Mouse (Mus musculus): ENCODE data around the gene Cacna2d3.

GRCm38 (mm10) chr14:29645421-29645820 is 76.2 kb downstream of the Cacna2d3 start:
- TF ChIP-seq MAFK (IDR thresholded peaks at IDR 0.05; ENCODE audit: insufficient read depth, low read depth, low read length): no peak
- TF ChIP-seq ZC3H11A (IDR thresholded peaks at IDR 0.05; ENCODE audit: borderline replicate concordance, low read depth, low read length): no peak
- TF ChIP-seq HCFC1 (IDR thresholded peaks at IDR 0.05; ENCODE audit: borderline replicate concordance, insufficient read depth, low read length): no peak
- TF ChIP-seq ZNF384 (IDR thresholded peaks at IDR 0.05; ENCODE audit: low read depth, low read length): no peak

Data from ES-E14 (cell line).